Mouse (Mus musculus) myocyte (in vitro differentiated cells): ENCODE measurements at regions not wholly inside any gene's neighbourhood (a gene's known extent, or its start where the extent isn't known, plus 50 kb on each side); places are given as distances from the start of the nearest gene placed in this dataset.

Source experiments
- MAX ChIP-seq: IDR thresholded peaks from one replicate; pipeline ENCODE4 v1.6.1; 2011; ENCODE audit warnings: low read depth, mild to moderate bottlenecking, control low read depth
- POLR2A ChIP-seq: IDR thresholded peaks from one replicate; pipeline ENCODE4 v1.6.1; 2011; ENCODE audit warnings: low read depth, mild to moderate bottlenecking, control low read depth, moderate library complexity; ENCODE audit not compliant: insufficient read length
- USF1 ChIP-seq: IDR thresholded peaks from one replicate; pipeline ENCODE4 v1.6.1; 2011; ENCODE audit warnings: low read depth, mild to moderate bottlenecking, control low read depth, moderate library complexity

DNA sequence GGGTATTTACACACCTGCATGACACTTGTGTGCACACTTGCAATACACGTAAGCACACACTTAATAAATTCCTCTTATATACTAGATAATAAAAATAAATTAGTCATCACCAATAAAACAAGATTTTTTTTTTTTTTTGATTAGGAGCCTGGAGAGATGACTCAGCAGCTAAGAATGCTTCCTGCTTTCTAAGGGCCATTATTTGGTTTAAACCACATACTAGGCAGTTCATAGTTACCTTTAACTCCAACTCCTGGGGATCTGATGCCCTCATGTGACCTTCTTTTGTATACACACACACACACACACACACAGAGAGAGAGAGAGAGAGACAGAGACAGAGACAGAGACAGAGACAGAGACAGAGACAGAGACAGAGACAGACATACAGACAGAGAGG, 193.2 kb upstream of the Rarb start:
- TF ChIP-seq USF1 (no peak), POLR2A (no peak), MAX (no peak)
